Mouse (Mus musculus): Measurements from ENCODE around the gene Rufy3. TPM values are rescaled to one million over a fixed set of nuclear protein-coding genes. Genes with fewer than 3 reads are reported as not detected.

Rufy3 gene
- total RNA-seq, 1 experiment from 2014 or later, result 24.2 TPM

- DNase-seq, result no peak
These were observed 10.9 kb downstream of the Rufy3 start for GRCm38 (mm10) chr5:88575506-88576338.

GRCm38 (mm10) chr5:88580681-88581080 lies 15.8 kb downstream of the Rufy3 start:
- DNase-seq, result no peak

- no peak for DNase-seq
These were observed 16.5 kb downstream of the Rufy3 start for GRCm38 (mm10) chr5:88581343-88581742.

- peak; percentile 43 for DNase-seq
These were observed 18.6 kb downstream of the Rufy3 start for GRCm38 (mm10) chr5:88583271-88584031.

GRCm38 (mm10) chr5:88584061-88584460 lies 19.2 kb downstream of the Rufy3 start:
- DNase-seq, result peak; percentile 46

- peak; percentile 39 for DNase-seq
These were observed 21.8 kb downstream of the Rufy3 start for GRCm38 (mm10) chr5:88586407-88587174.

GRCm38 (mm10) chr5:88587211-88587934 lies 22.5 kb downstream of the Rufy3 start:
- peak; percentile 70 for DNase-seq

- no peak for DNase-seq
These were observed 23.6 kb downstream of the Rufy3 start for GRCm38 (mm10) chr5:88588481-88588880.

GRCm38 (mm10) chr5:88593421-88594172 lies 28.8 kb downstream of the Rufy3 start:
- DNase-seq, result peak; percentile 15

- no peak for DNase-seq
These were observed 29.3 kb downstream of the Rufy3 start for GRCm38 (mm10) chr5:88594173-88594569.

- DNase-seq, result peak; percentile 23
These were observed 31.0 kb downstream of the Rufy3 start for GRCm38 (mm10) chr5:88595537-88596455.

- no peak for DNase-seq
These were observed 34.1 kb downstream of the Rufy3 start for GRCm38 (mm10) chr5:88598961-88599360.

- no peak for DNase-seq
These were observed 37.2 kb downstream of the Rufy3 start for GRCm38 (mm10) chr5:88602030-88602429.

- DNase-seq, result no peak
These were observed 37.9 kb downstream of the Rufy3 start for GRCm38 (mm10) chr5:88602713-88603112.

- DNase-seq, result peak; percentile 51
These were observed 39.2 kb downstream of the Rufy3 start for GRCm38 (mm10) chr5:88604046-88604445.

- no peak for DNase-seq
These were observed 40.0 kb downstream of the Rufy3 start for GRCm38 (mm10) chr5:88604641-88605358.

- DNase-seq, result no peak
These were observed 49.3 kb downstream of the Rufy3 start for GRCm38 (mm10) chr5:88614129-88614528.

GRCm38 (mm10) chr5:88616988-88617387 lies 52.1 kb downstream of the Rufy3 start:
- DNase-seq, result no peak

- no peak for DNase-seq
These were observed 62.7 kb downstream of the Rufy3 start for GRCm38 (mm10) chr5:88627545-88627944.

Data from adrenal gland, postnatal 14 days (tissue).